Mouse (Mus musculus) adrenal gland, postnatal 4 days (tissue): Measurements from ENCODE around the gene Tmem120a. TPM values are rescaled to one million over a fixed set of nuclear protein-coding genes. Genes with fewer than 3 reads are reported as not detected.

Experiments used
- DNase-seq, 2 experiments: peaks; one replicate each; pipeline ENCODE4 v3.0.0; 2021 to 2022; ENCODE audit warnings: low spot score in 2 of 2, mixed read lengths in 2 of 2
- microRNA-seq: library from miRNA; unstranded; fragments of <30 nt; microRNA quantifications from one replicate; pipeline ENCODE4 v1.2.0, GENCODE M21; 2021
- total RNA-seq, 2 experiments: library from RNA; stranded (reverse); gene quantifications; 2 replicates each; pipeline ENCODE4 v1.2.3; 2021

Tmem120a gene
- total RNA-seq, 2 experiments from 2014 or later = 46.8 to 53.9 TPM

GRCm38 (mm10) chr5:135711582-135712355, 32.5 kb downstream of the Tmem120a start:
- DNase-seq = no peak

GRCm38 (mm10) chr5:135710599-135711214, 33.5 kb downstream of the Tmem120a start:
- DNase-seq = no peak

DNA sequence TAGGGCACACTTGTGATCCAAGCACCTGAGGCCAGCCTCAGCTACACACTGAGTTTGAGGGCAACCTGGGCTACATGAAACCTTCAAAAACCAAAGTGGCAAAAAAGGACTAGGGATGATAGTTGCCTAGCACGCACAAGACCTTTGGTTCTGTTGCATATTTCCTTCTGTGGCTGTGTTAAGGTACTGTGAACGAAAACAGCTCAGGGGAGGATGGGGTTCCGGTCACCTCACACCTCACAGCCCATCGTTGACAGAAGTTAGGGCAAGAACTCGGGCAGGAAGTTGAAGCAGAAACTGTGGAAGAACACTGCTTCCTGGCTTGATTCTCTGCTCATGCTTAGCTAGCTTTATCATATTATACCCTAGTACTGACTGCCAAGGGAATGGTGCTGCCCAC, 34.5 kb downstream of the Tmem120a start:
- DNase-seq = no peak

GRCm38 (mm10) chr5:135707855-135708254, 36.4 kb downstream of the Tmem120a start:
- no peak for DNase-seq

GRCm38 (mm10) chr5:135707039-135707438, 37.2 kb downstream of the Tmem120a start:
- no peak for DNase-seq

DNA sequence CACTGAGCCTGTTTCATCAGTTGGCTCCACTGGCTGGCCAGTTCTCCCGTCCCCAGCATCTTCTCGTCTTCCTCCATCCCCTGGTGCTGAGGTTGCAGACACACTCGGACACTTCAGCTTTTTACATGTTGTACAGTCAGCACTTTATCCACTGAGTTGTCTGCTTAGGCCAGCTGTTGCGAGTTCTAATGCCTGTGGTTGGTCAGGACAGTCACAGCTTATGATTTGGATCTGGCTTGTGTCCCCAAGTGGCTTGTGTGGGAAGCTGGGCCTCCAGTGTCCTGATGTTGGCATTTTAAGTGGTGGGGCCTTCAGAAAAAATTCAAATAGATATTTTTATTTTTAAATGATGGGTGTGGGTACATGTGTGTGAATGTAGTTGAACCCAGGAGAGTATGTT, 38.9 kb downstream of the Tmem120a start:
- DNase-seq = no peak

- DNase-seq = no peak
Measured at GRCm38 (mm10) chr5:135703431-135703830, 40.8 kb downstream of the Tmem120a start.

DNA sequence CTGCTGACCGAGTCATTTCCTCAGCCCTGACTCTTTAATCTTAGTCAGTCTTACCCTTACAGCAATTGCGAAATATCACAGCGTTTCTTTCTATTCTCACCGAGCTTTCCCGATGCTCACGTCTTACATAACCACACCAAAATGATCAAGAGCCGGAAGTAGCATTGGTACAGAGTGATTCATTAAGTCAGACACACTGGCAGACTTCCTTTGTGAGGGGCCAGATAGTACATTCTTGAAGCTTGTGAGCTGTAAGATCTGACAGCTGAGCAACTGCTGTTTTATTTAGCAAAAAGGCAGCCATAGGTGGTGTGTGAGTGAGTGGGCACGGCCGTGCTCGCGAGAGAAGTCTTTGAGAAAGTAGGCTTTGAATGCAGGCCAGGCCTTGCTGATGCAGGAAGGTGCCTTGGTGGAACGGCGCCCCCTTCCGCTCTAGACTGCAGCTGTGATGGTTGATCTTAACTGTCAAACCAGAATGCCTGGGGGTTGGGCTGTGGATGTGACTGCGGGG, 41.5 kb downstream of the Tmem120a start:
- no peak for DNase-seq

DNA sequence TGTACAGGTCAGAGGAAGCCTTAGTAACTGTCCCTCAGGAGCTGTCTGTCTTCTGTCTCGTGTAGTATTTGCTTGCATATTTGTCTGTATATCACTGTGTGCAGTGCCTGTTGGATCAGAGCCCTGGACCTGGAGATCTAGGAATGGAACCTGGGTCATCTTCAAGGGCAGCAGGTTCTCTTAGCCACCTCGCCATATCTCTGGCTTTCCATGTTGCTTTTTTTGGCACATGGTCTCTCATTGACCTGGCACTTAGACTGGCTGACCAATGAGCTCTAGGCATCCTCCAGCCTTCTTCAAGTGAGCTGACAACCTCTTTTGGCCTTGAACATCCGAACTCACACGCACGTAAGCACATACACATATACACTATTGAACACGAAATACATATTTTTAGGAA, 42.1 kb downstream of the Tmem120a start:
- DNase-seq = no peak

- DNase-seq = no peak
Measured at GRCm38 (mm10) chr5:135701601-135702000, 42.6 kb downstream of the Tmem120a start.

DNA sequence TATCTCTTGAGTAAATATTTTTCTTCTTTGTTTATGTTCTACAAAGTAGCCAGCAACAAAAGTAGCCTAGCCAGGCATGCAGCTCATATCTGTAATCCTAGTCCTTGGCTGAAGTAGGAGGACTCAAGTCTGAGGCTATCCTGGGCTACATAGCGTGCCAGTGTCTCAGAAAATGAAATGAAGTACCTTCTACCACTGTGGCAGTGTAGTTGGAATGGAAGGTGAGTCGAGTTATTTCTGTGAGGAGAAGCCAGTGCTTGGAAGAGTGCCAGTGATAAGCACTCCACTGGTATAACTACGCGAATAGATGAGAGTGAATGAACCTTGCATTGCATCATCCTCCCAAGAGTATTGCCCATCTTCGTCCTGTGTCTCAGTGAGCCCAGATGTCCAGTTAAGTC, 46.5 kb downstream of the Tmem120a start:
- DNase-seq = no peak

DNA sequence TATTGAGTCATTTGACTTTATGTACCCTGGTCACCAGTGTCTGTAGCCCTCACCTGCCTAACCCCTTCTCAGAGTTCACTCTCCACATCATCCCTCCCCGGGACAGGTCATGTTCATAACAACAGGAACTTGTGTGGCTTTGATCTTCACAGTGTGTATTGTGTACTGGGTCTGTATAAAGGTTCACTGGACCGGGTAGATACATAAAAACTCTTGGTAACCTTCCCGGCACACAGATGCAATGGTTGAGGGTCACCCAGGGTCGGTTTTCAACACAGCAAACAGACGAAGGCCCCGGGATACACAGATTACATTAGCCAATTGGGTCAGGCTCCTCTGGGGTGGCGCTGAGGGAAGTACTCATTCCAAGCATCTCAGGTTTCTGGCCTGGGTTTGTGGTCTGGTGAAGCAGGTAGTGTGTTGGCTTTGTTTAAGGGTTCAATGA, 48.9 kb downstream of the Tmem120a start:
- DNase-seq = no peak

GRCm38 (mm10) chr5:135693281-135693853, 50.9 kb downstream of the Tmem120a start:
- DNase-seq = no peak

DNA sequence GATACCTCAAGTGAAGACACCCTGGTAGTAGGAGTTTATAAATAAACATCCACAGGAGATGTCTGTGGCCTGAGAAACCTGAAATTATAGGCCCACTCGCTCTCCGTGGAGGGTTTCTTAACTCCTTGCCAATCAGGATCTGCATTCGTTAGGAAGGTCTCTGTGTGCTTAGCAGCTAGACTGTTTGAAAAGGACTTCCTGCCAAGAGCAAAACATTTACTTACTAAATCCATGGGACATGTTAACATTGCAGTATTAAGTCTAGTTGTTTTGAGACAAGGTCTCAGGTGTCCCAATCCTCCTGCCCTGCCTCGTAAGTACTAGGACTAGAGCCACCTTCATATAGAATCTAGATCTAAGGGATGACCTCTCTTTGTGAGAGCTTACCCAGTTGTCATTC, 53.0 kb downstream of the Tmem120a start:
- DNase-seq = no peak

GRCm38 (mm10) chr5:135690401-135690800, 53.8 kb downstream of the Tmem120a start:
- DNase-seq = no peak

Small RNA genes lying within 50 kb of the gene (microRNA-seq; reads per million reads assigned to microRNA genes)
- gene Mir7034 = not detected

Other genes starting within 250 kb of the Tmem120a start
- 10 to 100 TPM; 44.4 TPM for gene Hip1, start 199.3 kb downstream of the Tmem120a start, total RNA-seq
- gene Ccl26, start 180.9 kb downstream of the Tmem120a start, total RNA-seq = not detected
- gene Ccl24, start 171.4 kb downstream of the Tmem120a start, total RNA-seq = 1 to 10 TPM; 2.4 to 3.0 TPM
- 10 to 100 TPM; 54.4 to 55.1 TPM for gene Rhbdd2, start 111.8 kb downstream of the Tmem120a start, total RNA-seq
- gene Por, start 74.4 kb downstream of the Tmem120a start, total RNA-seq = 100 to 1,000 TPM; 168 to 190 TPM
- 1 to 10 TPM; 1.6 to 1.7 TPM for gene Styxl1, start 33.9 kb upstream of the Tmem120a start, total RNA-seq
- gene Mdh2, start 34.0 kb upstream of the Tmem120a start, total RNA-seq = 100 to 1,000 TPM; 433 to 459 TPM
- 1 to 10 TPM; 7.5 to 7.9 TPM for gene Srrm3, start 62.4 kb upstream of the Tmem120a start, total RNA-seq
- gene Hspb1, start 143.5 kb upstream of the Tmem120a start, total RNA-seq = 10 to 100 TPM; 49.4 to 56.5 TPM
- gene Ywhag, start 190.2 kb upstream of the Tmem120a start, total RNA-seq = 100 to 1,000 TPM; 285 to 303 TPM
- gene Ssc4d, start 230.1 kb upstream of the Tmem120a start, total RNA-seq = 1 to 10 TPM; 6.7 to 8.1 TPM
- under 1 TPM in 1 of 2 experiments, not detected in 1; 0.45 TPM for gene Zp3, start 235.7 kb upstream of the Tmem120a start, total RNA-seq